Comparison of ENCODE assay signal across 10 mouse cellular contexts in genomic region chr6:122490929-122491512, GRCm38 (mm10). TPM values are rescaled to one million over a fixed set of nuclear protein-coding genes. Genes with fewer than 3 reads are reported as not detected.
DNase-seq lines count a peak whose midpoint lies in the region; ATAC-seq and TF ChIP-seq lines count a peak whose summit lies in the region.
"Had no signal": no experiment of that assay in that cellular context is flagged by ENCODE, and none has a peak within 500 bp of the region (broad histone marks: within the 10 kb centered on the region; RNA-seq: fewer than 3 reads in every experiment).

No protein-coding gene starts in this region.

- H3K4me2 ChIP-seq in heart, postnatal 0 days (ENCODE audit: low read depth, low read length), result peak overlapping the region; percentile 66

- no peak for ATAC-seq in heart, postnatal 0 days (ENCODE audit: insufficient read depth, low read depth)

- 19% methylated on average over 15 of the region's 15 CpGs for WGBS in heart, postnatal 0 days
- 31% methylated on average over 15 of the region's 15 CpGs for WGBS in macrophage (ENCODE audit: missing documents)

- DNase-seq in gastrocnemius, adult 2 months, result no peak
- no peak for DNase-seq in gastrocnemius, adult 18-20 months (ENCODE audit: low spot score)
- no peak for DNase-seq in ES-E14 (ENCODE audit: low read depth, low spot score)
- no peak for DNase-seq in heart, postnatal 0 days (ENCODE audit: low spot score)
- DNase-seq in frontal cortex, adult 2 months (ENCODE audit: extremely low spot score in 1 of 2, low spot score in 1 of 2), result no peak
- DNase-seq in adrenal gland, postnatal 10 days, result no peak
- no peak for DNase-seq in right cerebral cortex, adult 18-20 months

- H3K27ac ChIP-seq in gastrocnemius, adult 2 months, result no peak overlapping the region
- H3K27ac ChIP-seq in ES-E14 (ENCODE audit: insufficient read depth, low read depth, low read length, poor library complexity, severe bottlenecking), result no peak overlapping the region
- H3K27ac ChIP-seq in heart, postnatal 0 days (ENCODE audit: low read depth), result no peak overlapping the region
- no peak overlapping the region for H3K27ac ChIP-seq in macrophage

- no peaks in the 10 kb centered on the region for H3K79me2 ChIP-seq in macrophage (ENCODE audit: inconsistent target)

- in situ Hi-C loops in ES-E14 (cut with MboI; ENCODE audit: low sequenced_read_pairs in 2 of 2, unreplicated experiment in 2 of 2), result loop anchor here in 1 of 2 experiments (25.0 kb wide), 1 partner anchor 96 kb away; no protein-coding TSS in a partner anchor

- TF ChIP-seq CTCF in gastrocnemius, adult 2 months (IDR thresholded peaks at IDR 0.05), result no peak
- TF ChIP-seq CTCF in heart, postnatal 0 days (IDR thresholded peaks at IDR 0.05; ENCODE audit: low read depth), result no peak

- H3K36me3 ChIP-seq in ES-E14 (ENCODE audit: control insufficient read depth, insufficient read depth, low read length, poor library complexity, severe bottlenecking), result no peaks in the 10 kb centered on the region
- H3K36me3 ChIP-seq in heart, postnatal 0 days (replicated peaks; ENCODE audit: control insufficient read depth, insufficient read depth, low read length), result no peaks in the 10 kb centered on the region
- H3K36me3 ChIP-seq in macrophage (ENCODE audit: inconsistent target), result no peaks in the 10 kb centered on the region

- H3K4me1 ChIP-seq in ES-E14 (ENCODE audit: control insufficient read depth in 2 of 2, insufficient read depth in 2 of 2, low read length in 2 of 2, poor library complexity in 1 of 2), result peaks cover 12 to 20% of the 10 kb centered on the region in 2 experiments; a peak in 3 of 4 replicates
- H3K4me1 ChIP-seq in heart, postnatal 0 days (ENCODE audit: control insufficient read depth, insufficient read depth), result 0 out of 2 replicates have a peak, but pooled peaks cover 5% of the 10 kb centered on the region

- peaks cover 33% of the 10 kb centered on the region for H3K27me3 ChIP-seq in heart, postnatal 0 days (ENCODE audit: control insufficient read depth, insufficient read depth, low read length)

- 0 out of 2 replicates have a peak overlapping the region, but pooled peaks have one; percentile 28 for H3K9ac ChIP-seq in ES-E14 (ENCODE audit: insufficient read depth, low read depth, low read length, poor library complexity, severe bottlenecking)
- H3K9ac ChIP-seq in heart, postnatal 0 days (replicated peaks; ENCODE audit: low read depth, low read length), result peak overlapping the region; percentile 40

- TF ChIP-seq EP300 in heart, postnatal 0 days (IDR thresholded peaks at IDR 0.05; ENCODE audit: low read depth), result no peak

- H3K4me3 ChIP-seq in gastrocnemius, adult 2 months, result peak overlapping the region; percentile 70
- H3K4me3 ChIP-seq in ES-E14 (ENCODE audit: insufficient read depth in 1 of 2, low read depth in 1 of 2, low read length in 2 of 2, poor library complexity in 1 of 2, severe bottlenecking in 1 of 2) (peak overlapping the region in 1 of 2 experiments; percentile 29; a peak in 2 of 4 replicates), macrophage (ENCODE audit: inconsistent target) (peak overlapping the region; percentile 24; the same call in 1 of the 2 replicates)
- peak overlapping the region; percentile 47 for H3K4me3 ChIP-seq in heart, postnatal 0 days (ENCODE audit: low read depth, low read length)

- intact Hi-C loops in gastrocnemius, adult 2 months (cut with DNase I), result no loop called here

- H3K9me3 ChIP-seq in ES-E14 (ENCODE audit: control insufficient read depth, insufficient read depth, low read depth, low read length), result no peaks in the 10 kb centered on the region
- no peaks in the 10 kb centered on the region for H3K9me3 ChIP-seq in heart, postnatal 0 days (replicated peaks; ENCODE audit: control insufficient read depth, low read length)

TF ChIP-seq in ES-E14, 5 proteins besides CTCF, POLR2A, EP300 and RAD21:
- TF ChIP-seq ZC3H11A (IDR thresholded peaks at IDR 0.05; ENCODE audit: borderline replicate concordance, low read depth, low read length) (no peak), ZNF384 (IDR thresholded peaks at IDR 0.05; ENCODE audit: low read depth, low read length) (no peak), CHD2 (IDR thresholded peaks at IDR 0.05; ENCODE audit: low read depth, low read length) (no peak), MAFK (IDR thresholded peaks at IDR 0.05; ENCODE audit: insufficient read depth, low read depth, low read length) (no peak), HCFC1 (IDR thresholded peaks at IDR 0.05; ENCODE audit: borderline replicate concordance, insufficient read depth, low read length) (no peak)

RNA-seq across cellular contexts. Expression of gene Rimklb, which starts 7.5 kb away (rescaled TPM):
- under 1 TPM in 1 of 2 experiments, not detected in 1; 0.99 TPM for total RNA-seq in gastrocnemius, adult 2 months (2021)
- under 1 TPM; 0.21 to 0.38 TPM for total RNA-seq in gastrocnemius, adult 18-20 months (2021)
- 36.3 and 54.4 TPM in 2 replicates for total RNA-seq in ES-E14 (2012; rRNA removed)
- 0.27 TPM in 1 of 2 replicates, not detected in the other for total RNA-seq in heart, postnatal 0 days (2014; rRNA removed; ENCODE audit: low replicate concordance)
- polyA plus RNA-seq in heart, postnatal 0 days (2015; fragmentation: Nextera tagmentation; extraction: Ambion mirVana), result 0.48 and 0.79 TPM in 2 replicates
- total RNA-seq in macrophage (2018; cell fraction: chromatin; rRNA removed), result not detected
- total RNA-seq in macrophage (2018; cell fraction: cytosol; rRNA removed), result not detected
- total RNA-seq in macrophage (2018; cell fraction: nucleus; rRNA removed), result not detected
- polyA plus RNA-seq in macrophage (2018), result not detected in 3 replicates
- polyA plus RNA-seq in frontal cortex, adult 2 months (2012; rRNA removed), result 51.2 and 54.9 TPM in 2 replicates
- 1 to 10 TPM in 1 of 2 experiments, under 1 TPM in 1; 0.82 to 1.5 TPM for total RNA-seq in adrenal gland, postnatal 10 days (2021)
- polyA plus RNA-seq: spleen, adult 2 months had no signal

RNA-seq across cellular contexts. Expression of gene Mfap5, which starts 14.6 kb away (rescaled TPM):
- 10 to 100 TPM; 24.3 to 35.4 TPM for total RNA-seq in gastrocnemius, adult 2 months (2021)
- 10 to 100 TPM; 17.1 to 24.2 TPM for total RNA-seq in gastrocnemius, adult 18-20 months (2021)
- 7.1 and 8.7 TPM in 2 replicates for total RNA-seq in ES-E14 (2012; rRNA removed)
- 31.3 and 39.4 TPM in 2 replicates for total RNA-seq in heart, postnatal 0 days (2014; rRNA removed; ENCODE audit: low replicate concordance)
- polyA plus RNA-seq in heart, postnatal 0 days (2015; fragmentation: Nextera tagmentation; extraction: Ambion mirVana), result 61.1 and 73.5 TPM in 2 replicates
- 1 to 10 TPM in 1 of 26 experiments, not detected in 25; 1.6 TPM for total RNA-seq in macrophage (2018; cell fraction: chromatin; rRNA removed)
- not detected for total RNA-seq in macrophage (2018; cell fraction: cytosol; rRNA removed)
- not detected for total RNA-seq in macrophage (2018; cell fraction: nucleus; rRNA removed)
- not detected in 3 replicates for polyA plus RNA-seq in macrophage (2018)
- polyA plus RNA-seq in frontal cortex, adult 2 months (2012; rRNA removed), result 0.90 and 3.5 TPM in 2 replicates
- total RNA-seq in adrenal gland, postnatal 10 days (2021), result 10 to 100 TPM; 53.9 to 57.8 TPM
- total RNA-seq: layer of hippocampus, adult 18-20 months had no signal

Comparison
In these comparisons a context has a peak if more than half of its experiments do, and no peak if none do; other contexts are left out.
1. RNA of gene Rimklb, which starts 7.5 kb away (total RNA-seq): 36.3 to 54.4 TPM in ES-E14; 0.82 to 1.5 TPM in adrenal gland, postnatal 10 days, 0.99 TPM in gastrocnemius, adult 2 months, 0.21 to 0.38 TPM in gastrocnemius, adult 18-20 months and 0.27 TPM in heart, postnatal 0 days; every median in the first group is over 10 times any median in the second.